Mouse (Mus musculus): ENCODE measurements around the gene Cfb.

Cfb gene

GRCm38 (mm10) chr17:34884704-34885103, 22.4 kb upstream of the Cfb start:
- no peak for DNase-seq (ENCODE audit: low spot score in 2 of 2)

GRCm38 (mm10) chr17:34883332-34883731, 21.0 kb upstream of the Cfb start:
- no peak for DNase-seq (ENCODE audit: low spot score in 2 of 2)

- no peak for DNase-seq (ENCODE audit: low spot score in 2 of 2)
Measured at GRCm38 (mm10) chr17:34881683-34882310, 19.5 kb upstream of the Cfb start, which contains the start of gene Gm20547. Gene Gm20547, minus strand, starts transcription at chr17:34882042.

GRCm38 (mm10) chr17:34881166-34881565, 18.8 kb upstream of the Cfb start:
- DNase-seq (ENCODE audit: low spot score in 2 of 2): no peak

GRCm38 (mm10) chr17:34879336-34879879, 17.1 kb upstream of the Cfb start, which contains the start of gene Zbtb12:
Gene Zbtb12, plus strand, starts transcription at chr17:34879483.
- no peak for DNase-seq (ENCODE audit: low spot score in 2 of 2)

GRCm38 (mm10) chr17:34874321-34874720, 12.0 kb upstream of the Cfb start:
- DNase-seq (ENCODE audit: low spot score in 2 of 2): no peak

GRCm38 (mm10) chr17:34865981-34866380, 3.7 kb upstream of the Cfb start:
- no peak for DNase-seq (ENCODE audit: low spot score in 2 of 2)

- no peak for DNase-seq (ENCODE audit: low spot score in 2 of 2)
Measured at GRCm38 (mm10) chr17:34861704-34862415, 458 bp downstream of the Cfb start.

GRCm38 (mm10) chr17:34860514-34860913, 1.8 kb downstream of the Cfb start:
- DNase-seq (ENCODE audit: low spot score in 2 of 2): no peak

GRCm38 (mm10) chr17:34858670-34859069, 3.6 kb downstream of the Cfb start:
- no peak for DNase-seq (ENCODE audit: low spot score in 2 of 2)

- peak; percentile 42 to 59 for DNase-seq (ENCODE audit: low spot score in 2 of 2)
Measured at GRCm38 (mm10) chr17:34855825-34856224, 6.5 kb downstream of the Cfb start.

GRCm38 (mm10) chr17:34854761-34855160, 7.6 kb downstream of the Cfb start:
- DNase-seq (ENCODE audit: low spot score in 2 of 2): no peak

GRCm38 (mm10) chr17:34853511-34853910, 8.8 kb downstream of the Cfb start:
- no peak for DNase-seq (ENCODE audit: low spot score in 2 of 2)

- no peak for DNase-seq (ENCODE audit: low spot score in 2 of 2)
Measured at GRCm38 (mm10) chr17:34850517-34851125, 11.7 kb downstream of the Cfb start.

- DNase-seq (ENCODE audit: low spot score in 2 of 2): peak; percentile 96 to 98
Measured at GRCm38 (mm10) chr17:34849722-34850516, 12.4 kb downstream of the Cfb start, which contains the start of the genes Skiv2l and Nelfe. Gene Skiv2l, minus strand, starts transcription at chr17:34850210. Gene Nelfe, plus strand, starts transcription at chr17:34850391.

GRCm38 (mm10) chr17:34847615-34848014, 14.7 kb downstream of the Cfb start:
- DNase-seq (ENCODE audit: low spot score in 2 of 2): no peak

GRCm38 (mm10) chr17:34847192-34847591, 15.1 kb downstream of the Cfb start:
- DNase-seq (ENCODE audit: low spot score in 2 of 2): no peak

- no peak for DNase-seq (ENCODE audit: low spot score in 2 of 2)
Measured at GRCm38 (mm10) chr17:34844884-34845283, 17.4 kb downstream of the Cfb start.

GRCm38 (mm10) chr17:34840736-34841307, 21.5 kb downstream of the Cfb start:
- no peak for DNase-seq (ENCODE audit: low spot score in 2 of 2)

- DNase-seq (ENCODE audit: low spot score in 2 of 2): no peak
Measured at GRCm38 (mm10) chr17:34838785-34839184, 23.5 kb downstream of the Cfb start.
